Mouse (Mus musculus): Measurements from ENCODE around the gene Fam171a2. TPM values are rescaled to one million over a fixed set of nuclear protein-coding genes. Genes with fewer than 3 reads are reported as not detected.

Gene Fam171a2
- polyA plus RNA-seq, 1 experiment from 2014 or later = 8.8 TPM

GRCm38 (mm10) chr11:102431728-102432114 is 15.8 kb downstream of the Fam171a2 start:
- Histone ChIP-seq H3K4me2 (ENCODE audit: low read depth, low read length) (no peak overlapping the region), H3K9ac (replicated peaks; ENCODE audit: low read length) (no peak overlapping the region), H3K4me1 (ENCODE audit: control insufficient read depth, insufficient read depth, low read length) (no peaks in the 10 kb centered on the region; the same call in 1 of the 2 replicates), H3K27me3 (ENCODE audit: control insufficient read depth, insufficient read depth, low read length) (no peaks in the 10 kb centered on the region), H3K36me3 (replicated peaks; ENCODE audit: control insufficient read depth, insufficient read depth, low read depth, low read length) (peaks cover 2% of the 10 kb centered on the region; the same call in 1 of the 2 replicates), H3K27ac (replicated peaks; ENCODE audit: low read depth, low read length) (no peak overlapping the region), H3K9me3 (replicated peaks; ENCODE audit: control insufficient read depth, low read length) (no peaks in the 10 kb centered on the region), H3K4me3 (ENCODE audit: low read depth, low read length) (no peak overlapping the region)
- ATAC-seq (replicated peaks; ENCODE audit: insufficient number of reproducible peaks, low FRiP score, low TSS enrichment, low read depth) (no peak), DNase-seq (ENCODE audit: low spot score) (no peak)
- WGBS = 86% methylated on average over 3 of the region's 3 CpGs

DNA sequence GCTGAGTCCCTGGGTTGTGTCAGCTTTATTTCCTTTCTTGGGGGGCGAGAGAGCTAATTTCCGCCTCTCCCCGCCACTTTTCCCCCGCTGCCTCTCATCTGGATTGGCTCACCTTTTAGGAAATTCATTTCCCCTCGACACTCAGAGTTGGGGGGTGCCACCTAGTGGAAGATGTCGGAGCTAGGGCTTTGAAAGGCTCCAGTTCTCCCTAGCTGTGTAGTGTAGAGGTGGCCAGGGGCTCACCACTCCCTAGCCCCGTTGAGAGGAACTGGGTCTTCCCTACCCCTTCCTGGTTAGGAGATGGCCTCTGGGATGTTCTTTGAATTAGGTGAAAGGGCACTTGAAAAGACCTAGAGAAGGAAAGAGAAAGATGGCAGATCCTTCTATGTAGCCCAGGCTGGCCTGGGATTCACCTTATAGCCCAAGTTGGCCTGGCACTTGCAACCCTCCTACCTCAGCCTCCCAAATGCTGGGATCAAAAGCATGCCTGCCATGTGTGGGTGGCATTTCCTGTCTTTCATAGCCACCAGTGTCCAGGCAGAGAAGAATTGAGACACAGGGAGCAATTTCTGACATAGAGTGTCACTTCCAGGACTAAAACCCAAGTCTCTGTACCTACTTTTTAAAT is 16.4 kb downstream of the Fam171a2 start:
- WGBS = 3% methylated on average over 7 of the region's 7 CpGs
- no peaks in the 10 kb centered on the region for H3K9me3 ChIP-seq (replicated peaks; ENCODE audit: control insufficient read depth, low read length)
- peak overlapping the region; percentile 23 for H3K27ac ChIP-seq (replicated peaks; ENCODE audit: low read depth, low read length)
- no peak for ATAC-seq (replicated peaks; ENCODE audit: insufficient number of reproducible peaks, low FRiP score, low TSS enrichment, low read depth)
- peak; percentile 92 for DNase-seq (ENCODE audit: low spot score)
- H3K4me1 ChIP-seq (ENCODE audit: control insufficient read depth, insufficient read depth, low read length) = no peaks in the 10 kb centered on the region; the same call in 1 of the 2 replicates
- H3K27me3 ChIP-seq (ENCODE audit: control insufficient read depth, insufficient read depth, low read length) = no peaks in the 10 kb centered on the region
- peak overlapping the region; percentile 38 for H3K9ac ChIP-seq (replicated peaks; ENCODE audit: low read length)
- peak overlapping the region; percentile 87 for H3K4me2 ChIP-seq (ENCODE audit: low read depth, low read length)
- H3K36me3 ChIP-seq (replicated peaks; ENCODE audit: control insufficient read depth, insufficient read depth, low read depth, low read length) = peaks cover 2% of the 10 kb centered on the region; the same call in 1 of the 2 replicates
- H3K4me3 ChIP-seq (ENCODE audit: low read depth, low read length) = peak overlapping the region; percentile 44

DNA sequence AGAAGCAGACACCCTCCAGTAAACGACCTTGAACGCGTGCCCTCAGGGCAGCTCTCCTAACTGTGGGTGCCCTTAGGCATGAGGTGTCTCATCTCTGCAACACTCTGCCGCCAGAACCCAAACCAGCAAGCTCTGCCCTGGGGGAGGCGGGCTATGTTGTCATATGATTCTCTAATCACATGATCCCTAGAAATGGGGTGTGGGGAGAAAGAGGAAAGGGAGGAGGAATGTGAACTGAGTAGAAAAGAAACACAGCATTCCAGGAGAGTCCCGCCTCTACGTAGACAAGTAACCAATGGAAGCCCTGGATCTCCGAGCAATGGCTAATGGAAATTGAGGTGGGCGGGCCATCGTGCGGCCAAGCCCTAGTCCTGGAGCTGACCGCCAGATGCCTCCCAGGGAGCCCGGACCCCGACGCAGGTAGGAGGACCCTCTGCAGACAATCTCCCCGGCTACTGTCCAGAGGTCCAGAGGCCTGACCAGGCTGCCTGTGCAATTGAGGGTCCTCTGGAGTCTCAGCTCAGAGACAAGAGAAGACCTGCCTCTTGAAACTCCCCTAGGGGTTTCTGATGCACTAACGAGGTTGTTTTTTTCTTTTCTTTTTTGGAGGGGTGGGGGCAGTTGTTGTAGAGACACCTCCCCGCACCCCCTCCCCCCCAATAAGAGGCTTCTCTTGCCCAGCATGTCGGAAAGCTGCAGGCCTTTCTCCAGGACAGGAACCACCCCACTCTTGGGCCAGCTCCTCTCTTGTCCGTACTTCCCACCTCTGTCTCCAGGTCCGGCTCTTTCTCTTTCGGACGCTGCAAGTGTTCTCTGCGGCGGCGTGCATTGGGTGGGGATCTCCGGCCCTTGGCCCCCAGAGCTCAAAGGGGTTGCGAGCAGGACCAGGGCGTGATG is 17.1 kb downstream of the Fam171a2 start, which contains the start of gene Grn:
TSS of gene Grn (plus strand) at position 195 of the 897 bp plus-strand sequence.
- no peaks in the 10 kb centered on the region; the same call in 1 of the 2 replicates for H3K4me1 ChIP-seq (ENCODE audit: control insufficient read depth, insufficient read depth, low read length)
- H3K27me3 ChIP-seq (ENCODE audit: control insufficient read depth, insufficient read depth, low read length) = no peaks in the 10 kb centered on the region
- ATAC-seq (replicated peaks; ENCODE audit: insufficient number of reproducible peaks, low FRiP score, low TSS enrichment, low read depth) = peak; percentile 85
- under 1% methylated on average over 29 of the region's 29 CpGs for WGBS
- peak; percentile 97 for DNase-seq (ENCODE audit: low spot score)
- H3K36me3 ChIP-seq (replicated peaks; ENCODE audit: control insufficient read depth, insufficient read depth, low read depth, low read length) = no peaks in the 10 kb centered on the region; the same call in 1 of the 2 replicates
- H3K9ac ChIP-seq (replicated peaks; ENCODE audit: low read length) = peak within 1 kb of the TSS; percentile 38
- no peaks in the 10 kb centered on the region for H3K9me3 ChIP-seq (replicated peaks; ENCODE audit: control insufficient read depth, low read length)
- peak within 1 kb of the TSS; percentile 87 for H3K4me2 ChIP-seq (ENCODE audit: low read depth, low read length)
- H3K27ac ChIP-seq (replicated peaks; ENCODE audit: low read depth, low read length) = peak within 1 kb of the TSS; percentile 23
- H3K4me3 ChIP-seq (ENCODE audit: low read depth, low read length) = peak within 1 kb of the TSS; percentile 44

GRCm38 (mm10) chr11:102429551-102429950 is 17.9 kb downstream of the Fam171a2 start:
- ATAC-seq (replicated peaks; ENCODE audit: insufficient number of reproducible peaks, low FRiP score, low TSS enrichment, low read depth) (no peak), DNase-seq (ENCODE audit: low spot score) (no peak)
- H3K4me2 ChIP-seq (ENCODE audit: low read depth, low read length) = peak overlapping the region; percentile 49; the same call in 1 of the 2 replicates
- no peaks in the 10 kb centered on the region for H3K27me3 ChIP-seq (ENCODE audit: control insufficient read depth, insufficient read depth, low read length)
- H3K4me3 ChIP-seq (ENCODE audit: low read depth, low read length) = peak overlapping the region; percentile 44
- H3K9me3 ChIP-seq (replicated peaks; ENCODE audit: control insufficient read depth, low read length) = no peaks in the 10 kb centered on the region
- WGBS = 49% methylated on average over 3 of the region's 3 CpGs
- no peaks in the 10 kb centered on the region; the same call in 1 of the 2 replicates for H3K4me1 ChIP-seq (ENCODE audit: control insufficient read depth, insufficient read depth, low read length)
- H3K36me3 ChIP-seq (replicated peaks; ENCODE audit: control insufficient read depth, insufficient read depth, low read depth, low read length) = no peaks in the 10 kb centered on the region
- H3K9ac ChIP-seq (replicated peaks; ENCODE audit: low read length) = peak overlapping the region; percentile 37; the same call in 1 of the 2 replicates
- no peak overlapping the region for H3K27ac ChIP-seq (replicated peaks; ENCODE audit: low read depth, low read length)

DNA sequence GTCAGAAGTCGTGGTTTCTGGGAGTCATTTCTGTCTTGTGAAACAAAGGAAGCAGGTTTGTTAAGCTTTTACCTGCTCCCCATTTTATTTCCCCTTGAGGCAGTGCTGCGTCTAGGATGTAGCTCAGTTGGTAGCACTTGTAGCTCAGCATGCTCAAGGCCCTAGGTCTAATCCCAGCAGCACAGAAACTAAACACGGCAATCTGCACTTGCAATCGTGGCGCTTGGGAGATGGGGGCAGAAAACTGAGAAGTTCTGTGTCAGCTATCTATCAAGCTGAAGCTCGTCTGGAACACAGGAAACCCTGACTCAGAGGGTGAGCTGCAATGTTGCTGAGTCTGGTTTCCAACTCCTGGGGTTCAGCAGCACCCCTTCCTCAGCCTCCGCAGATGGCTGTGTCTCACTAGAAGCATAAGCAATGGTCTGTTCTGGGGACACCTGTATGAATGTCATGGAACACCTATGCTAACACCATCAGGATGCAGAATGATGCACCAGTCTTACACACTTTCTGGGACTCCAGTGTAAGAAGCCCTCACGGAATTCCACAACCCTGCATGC is 18.4 kb downstream of the Fam171a2 start:
- WGBS = 66% methylated on average over 8 of the region's 8 CpGs
- Histone ChIP-seq H3K9me3 (replicated peaks; ENCODE audit: control insufficient read depth, low read length) (no peaks in the 10 kb centered on the region), H3K27ac (replicated peaks; ENCODE audit: low read depth, low read length) (no peak overlapping the region), H3K9ac (replicated peaks; ENCODE audit: low read length) (0 out of 2 replicates have a peak overlapping the region, but pooled peaks have one; percentile 13), H3K4me1 (ENCODE audit: control insufficient read depth, insufficient read depth, low read length) (no peaks in the 10 kb centered on the region; the same call in 1 of the 2 replicates), H3K27me3 (ENCODE audit: control insufficient read depth, insufficient read depth, low read length) (no peaks in the 10 kb centered on the region), H3K36me3 (replicated peaks; ENCODE audit: control insufficient read depth, insufficient read depth, low read depth, low read length) (no peaks in the 10 kb centered on the region), H3K4me2 (ENCODE audit: low read depth, low read length) (no peak overlapping the region), H3K4me3 (ENCODE audit: low read depth, low read length) (no peak overlapping the region; the same call in 1 of the 2 replicates)
- DNase-seq (ENCODE audit: low spot score) (no peak), ATAC-seq (replicated peaks; ENCODE audit: insufficient number of reproducible peaks, low FRiP score, low TSS enrichment, low read depth) (no peak)

DNA sequence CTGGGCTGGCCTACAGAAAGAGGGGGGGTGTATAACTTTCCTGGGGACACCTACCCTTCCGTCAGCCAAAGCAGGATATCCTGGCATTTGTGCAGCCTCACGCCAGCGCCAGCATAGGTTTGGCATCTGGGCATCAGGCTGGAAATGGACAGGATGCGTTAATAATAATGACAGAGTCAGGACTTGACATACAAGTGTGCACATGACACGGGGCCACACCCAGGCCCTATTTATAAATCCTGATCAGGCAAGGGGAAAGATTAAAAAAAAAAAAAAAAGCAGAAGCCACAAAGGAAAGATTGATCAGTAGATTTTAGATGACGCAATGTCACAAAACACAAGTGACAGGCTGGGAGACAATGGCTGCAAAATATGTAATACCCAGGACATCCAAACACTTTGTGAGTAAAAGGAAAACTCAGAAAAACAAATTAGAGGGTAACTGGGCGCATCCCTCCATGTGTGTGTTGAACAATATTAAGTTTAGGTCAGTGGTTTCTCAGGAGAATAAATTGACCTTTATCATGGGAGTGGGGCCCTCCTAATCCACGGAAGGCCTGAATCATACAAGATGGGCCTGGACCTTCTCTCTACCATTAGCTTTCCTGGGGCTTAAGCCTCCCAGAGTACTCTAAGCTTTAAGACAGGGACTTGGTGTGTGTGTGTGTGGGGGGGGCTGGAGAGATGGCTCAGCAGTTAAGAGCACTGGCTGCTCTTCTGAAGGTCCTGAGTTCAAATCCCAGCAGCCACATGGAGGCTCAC is 21.7 kb downstream of the Fam171a2 start:
- Histone ChIP-seq H3K4me1 (ENCODE audit: control insufficient read depth, insufficient read depth, low read length) (no peaks in the 10 kb centered on the region), H3K4me3 (ENCODE audit: low read depth, low read length) (no peak overlapping the region), H3K4me2 (ENCODE audit: low read depth, low read length) (no peak overlapping the region), H3K9ac (replicated peaks; ENCODE audit: low read length) (no peak overlapping the region), H3K36me3 (replicated peaks; ENCODE audit: control insufficient read depth, insufficient read depth, low read depth, low read length) (no peaks in the 10 kb centered on the region), H3K27ac (replicated peaks; ENCODE audit: low read depth, low read length) (no peak overlapping the region), H3K27me3 (ENCODE audit: control insufficient read depth, insufficient read depth, low read length) (no peaks in the 10 kb centered on the region), H3K9me3 (replicated peaks; ENCODE audit: control insufficient read depth, low read length) (no peaks in the 10 kb centered on the region)
- 84% methylated on average over 8 of the region's 8 CpGs for WGBS
- ATAC-seq (replicated peaks; ENCODE audit: insufficient number of reproducible peaks, low FRiP score, low TSS enrichment, low read depth) = no peak
- no peak for DNase-seq (ENCODE audit: low spot score)

DNA sequence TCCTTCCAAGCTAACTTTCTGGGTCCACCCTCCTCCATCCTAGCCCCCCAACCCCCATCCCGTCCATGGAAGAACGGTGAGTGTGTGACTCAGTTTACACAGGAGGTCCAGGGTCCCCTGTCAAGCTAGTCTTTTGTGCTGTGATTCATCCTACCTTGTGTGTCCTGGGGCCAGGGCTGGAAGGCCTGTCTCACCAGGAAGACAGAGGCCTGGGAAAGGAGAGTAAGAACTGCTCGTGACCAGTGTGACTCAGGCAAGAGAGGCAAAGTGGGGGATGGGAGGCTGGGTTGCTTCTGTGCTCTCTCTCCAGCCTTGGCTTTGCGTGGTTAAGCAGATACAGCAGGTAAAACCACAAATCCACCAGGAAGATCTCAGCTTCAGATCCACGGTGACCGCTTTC is 22.8 kb downstream of the Fam171a2 start:
- Histone ChIP-seq H3K9ac (replicated peaks; ENCODE audit: low read length) (no peak overlapping the region), H3K4me2 (ENCODE audit: low read depth, low read length) (no peak overlapping the region), H3K27me3 (ENCODE audit: control insufficient read depth, insufficient read depth, low read length) (no peaks in the 10 kb centered on the region), H3K9me3 (replicated peaks; ENCODE audit: control insufficient read depth, low read length) (no peaks in the 10 kb centered on the region), H3K36me3 (replicated peaks; ENCODE audit: control insufficient read depth, insufficient read depth, low read depth, low read length) (no peaks in the 10 kb centered on the region), H3K27ac (replicated peaks; ENCODE audit: low read depth, low read length) (no peak overlapping the region), H3K4me3 (ENCODE audit: low read depth, low read length) (no peak overlapping the region), H3K4me1 (ENCODE audit: control insufficient read depth, insufficient read depth, low read length) (no peaks in the 10 kb centered on the region)
- DNase-seq (ENCODE audit: low spot score) (no peak), ATAC-seq (replicated peaks; ENCODE audit: insufficient number of reproducible peaks, low FRiP score, low TSS enrichment, low read depth) (no peak)
- WGBS = 73% methylated on average over 6 of the region's 6 CpGs

Data from embryonic facial prominence, embryonic 11.5 days (tissue).